Mouse (Mus musculus) ES-E14 (cell line): Measurements from ENCODE around the gene Rasa3. TPM values are rescaled to one million over a fixed set of nuclear protein-coding genes. Genes with fewer than 3 reads are reported as not detected.

Experiments
- DNase-seq: peaks from one replicate; pipeline ENCODE4 v3.0.0-alpha.2; 2013; ENCODE audit warnings: low read depth, low spot score
- H3K27ac ChIP-seq: 2 replicates; pipeline ENCODE4 v1.5.1; 2012; ENCODE audit warnings: low read depth, mild to moderate bottlenecking, low read length, moderate library complexity, mixed read lengths; ENCODE audit not compliant: poor library complexity, insufficient read depth, severe bottlenecking
- H3K36me3 ChIP-seq: 2 replicates; pipeline ENCODE4 v1.6.1; 2012; ENCODE audit warnings: mild to moderate bottlenecking, low read length, moderate library complexity, mixed read lengths; ENCODE audit not compliant: control insufficient read depth, poor library complexity, insufficient read depth, severe bottlenecking
- H3K4me1 ChIP-seq, 2 experiments: fragments of 150-350 bp in 1 of 2; sonication (generic) in 1 of 2; 2 replicates each; pipeline ENCODE4 v1.6.1; 2012; ENCODE audit warnings: low read length in 2 of 2, mild to moderate bottlenecking in 1 of 2, mixed read lengths in 1 of 2; ENCODE audit not compliant: control insufficient read depth in 2 of 2, insufficient read depth in 2 of 2, poor library complexity in 1 of 2
- H3K4me3 ChIP-seq, 2 experiments: fragments of 150-350 bp in 1 of 2; sonication (generic) in 1 of 2; 2 replicates each; pipeline ENCODE4 v1.5.1; 2012; ENCODE audit warnings: low read length in 2 of 2, low read depth in 1 of 2, mild to moderate bottlenecking in 1 of 2, mixed read lengths in 1 of 2; ENCODE audit not compliant: insufficient read depth in 1 of 2, poor library complexity in 1 of 2, severe bottlenecking in 1 of 2
- H3K9ac ChIP-seq: 2 replicates; pipeline ENCODE4 v1.6.1; 2012; ENCODE audit warnings: low read depth, mild to moderate bottlenecking, low read length, mixed read lengths; ENCODE audit not compliant: poor library complexity, insufficient read depth, severe bottlenecking
- H3K9me3 ChIP-seq: fragments of 150-350 bp; sonication (generic); 2 replicates; pipeline ENCODE4 v1.6.1; 2012; ENCODE audit warnings: low read depth, mild to moderate bottlenecking, low read length; ENCODE audit not compliant: control insufficient read depth, insufficient read depth
- CHD2 ChIP-seq: IDR thresholded peaks from 2 replicates; pipeline ENCODE4 v1.6.1; 2014; ENCODE audit warnings: mild to moderate bottlenecking, low read depth, low read length, inconsistent platforms
- HCFC1 ChIP-seq: IDR thresholded peaks from 2 replicates; pipeline ENCODE4 v1.6.1; 2012; ENCODE audit warnings: low read length, inconsistent platforms, borderline replicate concordance; ENCODE audit not compliant: insufficient read depth
- MAFK ChIP-seq: IDR thresholded peaks from 2 replicates; pipeline ENCODE4 v1.6.1; 2014; ENCODE audit warnings: mild to moderate bottlenecking, low read depth, low read length, inconsistent platforms; ENCODE audit not compliant: insufficient read depth
- ZC3H11A ChIP-seq: IDR thresholded peaks from 2 replicates; pipeline ENCODE4 v1.6.1; 2012; ENCODE audit warnings: low read depth, mild to moderate bottlenecking, inconsistent platforms, low read length, borderline replicate concordance
- ZNF384 ChIP-seq: IDR thresholded peaks from 2 replicates; pipeline ENCODE4 v1.6.1; 2012; ENCODE audit warnings: low read depth, low read length, inconsistent platforms
- in situ Hi-C, 2 experiments: fragments of 600-800 bp; cut with MboI; formaldehyde crosslinking; loops; one replicate each; pipeline ENCODE4 v1.15.1; 2025; ENCODE audit warnings: low sequenced_read_pairs in 2 of 2, inconsistent platforms in 1 of 2; ENCODE audit not compliant: unreplicated experiment in 2 of 2
- total RNA-seq: library from RNA; depleted of rRNA; stranded (reverse); fragments of 300-350 nt; gene quantifications from 2 replicates; pipeline ENCODE4 v1.2.3, GENCODE M21; 2012

Gene Rasa3
- total RNA-seq, 1 experiment: 14.4 TPM

GRCm38 (mm10) chr8:13609971-13610370, 67.4 kb downstream of the Rasa3 start:
- Histone ChIP-seq H3K36me3 (no peaks in the 10 kb centered on the region), H3K4me3 (no peak overlapping the region), H3K9ac (no peak overlapping the region), H3K27ac (no peak overlapping the region), H3K9me3 (no peaks in the 10 kb centered on the region), H3K4me1 (no peaks in the 10 kb centered on the region)
- no peak for DNase-seq
- TF ChIP-seq ZNF384 (no peak), ZC3H11A (no peak), MAFK (no peak), HCFC1 (no peak), CHD2 (no peak)
- in situ Hi-C loops: no loop called here

GRCm38 (mm10) chr8:13608946-13609345, 68.5 kb downstream of the Rasa3 start:
- H3K4me1 ChIP-seq: no peaks in the 10 kb centered on the region

GRCm38 (mm10) chr8:13605920-13606480, 71.4 kb downstream of the Rasa3 start:
- TF ChIP-seq MAFK (no peak), HCFC1 (no peak), CHD2 (no peak), ZC3H11A (no peak), ZNF384 (no peak)
- Histone ChIP-seq H3K9ac (no peak overlapping the region), H3K4me1 (no peaks in the 10 kb centered on the region), H3K9me3 (no peaks in the 10 kb centered on the region), H3K4me3 (no peak overlapping the region), H3K36me3 (no peaks in the 10 kb centered on the region), H3K27ac (no peak overlapping the region)
- in situ Hi-C loops: no loop called here
- DNase-seq: no peak

More at GRCm38 (mm10) chr8:13608946-13609345, 68.5 kb downstream of the Rasa3 start:
- H3K9ac ChIP-seq: no peak overlapping the region
- in situ Hi-C loops: no loop called here
- H3K4me3 ChIP-seq: no peak overlapping the region
- no peak overlapping the region for H3K27ac ChIP-seq
- no peak for TF ChIP-seq ZNF384
- no peak for TF ChIP-seq HCFC1
- no peak for TF ChIP-seq CHD2
- no peak for TF ChIP-seq MAFK
- no peak for TF ChIP-seq ZC3H11A
- H3K9me3 ChIP-seq: no peaks in the 10 kb centered on the region
- no peak for DNase-seq
- no peaks in the 10 kb centered on the region for H3K36me3 ChIP-seq

GRCm38 (mm10) chr8:13602621-13603020, 74.8 kb downstream of the Rasa3 start:
- peak; percentile 47 for DNase-seq

More at GRCm38 (mm10) chr8:13602621-13603020, 74.8 kb downstream of the Rasa3 start:
- Histone ChIP-seq H3K9ac (no peak overlapping the region), H3K36me3 (no peaks in the 10 kb centered on the region), H3K27ac (no peak overlapping the region), H3K4me3 (peak overlapping the region in 1 of 2 experiments; percentile 22; a peak in 1 of 4 replicates), H3K9me3 (no peaks in the 10 kb centered on the region), H3K4me1 (peaks cover 0 to 4% of the 10 kb centered on the region in 2 experiments; a peak in 2 of 4 replicates)
- in situ Hi-C loops: no loop called here
- TF ChIP-seq CHD2 (no peak), ZNF384 (no peak), MAFK (no peak), ZC3H11A (no peak), HCFC1 (no peak)
